Mouse (Mus musculus) layer of hippocampus, postnatal 25 days (tissue): ENCODE data around the gene Spata45. TPM values are rescaled to one million over a fixed set of nuclear protein-coding genes. Genes with fewer than 3 reads are reported as not detected.
"Not testable (repeated sequence)": the region's sequence is repeated elsewhere in the genome, so short reads cannot be mapped to it uniquely, and the experiment has no call there.

Source experiments
- DNase-seq, 2 experiments: peaks; one replicate each; pipeline ENCODE4 v3.0.0; 2022; ENCODE audit warnings: mixed read lengths in 2 of 2, low spot score in 1 of 2; ENCODE audit errors: extremely low spot score in 1 of 2
- total RNA-seq, 2 experiments: library from RNA; stranded (reverse); gene quantifications; 2 replicates each; pipeline ENCODE4 v1.2.3; 2021

Gene Spata45
- not detected for total RNA-seq

DNA sequence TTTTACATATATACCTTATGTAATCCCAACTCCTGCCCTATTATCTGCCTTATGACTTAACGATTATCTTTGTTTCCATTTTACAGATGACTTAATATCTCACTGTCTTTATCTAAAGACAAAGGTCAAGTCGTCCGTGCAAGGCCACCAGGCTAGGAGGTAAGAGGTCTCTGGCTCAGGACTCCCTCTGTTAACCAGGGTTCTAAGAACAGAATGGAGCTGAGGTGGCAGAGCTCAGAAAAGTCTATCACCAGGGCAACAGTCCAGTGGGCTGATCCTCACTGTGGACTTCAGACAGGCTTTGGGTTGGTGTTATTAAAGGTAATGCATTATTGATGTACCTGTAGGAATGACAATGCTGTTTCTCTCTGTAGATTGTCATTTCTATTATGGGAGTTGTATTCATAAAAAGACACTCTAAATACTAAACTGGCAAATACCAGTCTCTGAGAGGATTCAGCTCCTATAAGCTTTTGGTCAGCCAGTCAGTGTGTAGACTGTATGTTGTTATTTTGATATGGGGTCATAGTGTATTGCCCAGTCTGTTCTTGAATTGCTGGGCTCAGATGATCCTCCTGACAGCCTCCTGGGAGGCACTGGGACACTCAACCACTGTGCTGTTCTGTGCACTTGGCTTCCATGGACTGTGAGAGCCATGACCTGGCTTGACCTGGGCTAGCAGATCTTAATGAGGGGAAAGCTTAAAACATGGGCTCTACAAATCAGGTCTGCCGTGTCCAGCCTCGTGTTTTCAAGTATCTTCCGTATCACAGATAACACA, at the start of gene Spata45:
TSS of gene Spata45 (plus strand) at position 86 of the 781 bp plus-strand sequence.
- DNase-seq = no peak

DNA sequence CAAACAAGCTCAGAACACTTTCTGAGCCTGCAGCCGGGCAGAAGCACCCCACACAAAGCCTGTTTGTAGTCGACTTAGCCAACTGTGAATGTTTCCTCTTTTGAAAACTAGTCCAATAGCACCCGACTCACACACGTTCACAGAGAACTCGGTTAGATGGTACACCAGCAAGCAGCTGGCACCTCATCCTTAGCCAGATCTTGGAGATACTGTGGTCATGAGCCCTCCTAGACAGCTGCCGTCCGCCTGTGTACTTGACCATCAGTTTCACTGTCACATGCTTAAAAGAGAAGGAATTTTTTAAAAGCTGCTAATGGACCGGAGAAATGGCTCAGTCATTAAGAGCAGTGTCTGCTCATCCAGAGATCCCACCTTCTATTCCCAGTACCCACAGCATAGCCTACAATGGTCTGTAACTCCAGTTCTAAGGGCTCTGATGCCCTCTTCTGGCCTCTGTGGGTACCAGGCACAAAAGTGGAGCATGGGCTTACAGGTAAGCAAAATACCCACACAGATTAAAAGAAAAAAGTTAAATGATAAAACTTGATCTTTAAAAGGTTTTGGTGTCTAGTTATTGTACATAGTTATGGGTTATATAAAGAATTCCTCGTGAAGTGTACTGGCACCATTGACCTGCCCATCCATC, 46.9 kb upstream of the Spata45 start:
- no peak for DNase-seq

DNA sequence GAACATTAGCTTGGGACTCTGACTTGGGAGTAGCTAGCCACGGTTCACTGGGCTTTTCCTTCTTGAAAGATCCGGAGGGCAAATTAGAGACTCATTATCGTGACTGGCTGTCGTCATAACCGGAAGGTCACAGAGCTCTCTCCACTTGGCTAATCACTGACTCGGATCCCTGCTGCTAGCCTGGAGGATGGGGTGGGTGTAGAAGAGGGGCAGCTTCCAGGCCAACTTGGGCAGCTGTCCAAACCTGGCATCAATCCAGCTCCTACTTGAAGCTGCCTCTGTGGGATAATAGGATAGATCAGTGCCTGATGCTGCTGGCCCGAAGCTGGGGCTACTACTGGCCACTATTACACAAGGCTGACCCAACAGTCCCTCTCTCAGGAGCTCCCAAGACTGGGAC, 40.9 kb upstream of the Spata45 start:
- DNase-seq = peak in 1 of 2 experiments; percentile 55

DNA sequence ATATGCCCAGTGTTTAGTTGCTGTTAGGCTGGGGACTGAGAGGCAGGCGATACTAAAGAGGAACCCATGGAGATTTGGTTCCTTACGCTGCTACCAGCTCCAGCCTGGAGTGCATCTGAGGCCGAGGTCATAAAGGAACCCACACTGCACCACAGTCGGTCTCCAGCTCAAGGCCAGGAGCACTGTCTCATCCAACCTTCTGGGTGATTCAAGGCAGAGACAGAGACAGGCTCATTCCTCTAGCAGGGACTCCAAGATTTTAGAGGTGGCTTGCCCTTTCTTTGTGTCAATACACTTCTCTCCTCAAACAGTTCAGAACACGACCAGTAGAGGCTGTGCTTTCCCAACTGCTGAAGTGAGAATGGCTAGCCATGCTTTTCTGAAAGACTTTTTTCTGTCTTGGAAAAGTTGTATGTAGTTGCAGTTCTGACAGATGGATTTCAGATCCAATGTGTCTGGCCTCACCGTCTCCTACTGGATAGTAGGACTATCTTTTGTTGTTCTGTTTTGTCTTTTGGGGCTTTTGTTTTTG, 40.0 kb upstream of the Spata45 start:
- DNase-seq = no peak

DNA sequence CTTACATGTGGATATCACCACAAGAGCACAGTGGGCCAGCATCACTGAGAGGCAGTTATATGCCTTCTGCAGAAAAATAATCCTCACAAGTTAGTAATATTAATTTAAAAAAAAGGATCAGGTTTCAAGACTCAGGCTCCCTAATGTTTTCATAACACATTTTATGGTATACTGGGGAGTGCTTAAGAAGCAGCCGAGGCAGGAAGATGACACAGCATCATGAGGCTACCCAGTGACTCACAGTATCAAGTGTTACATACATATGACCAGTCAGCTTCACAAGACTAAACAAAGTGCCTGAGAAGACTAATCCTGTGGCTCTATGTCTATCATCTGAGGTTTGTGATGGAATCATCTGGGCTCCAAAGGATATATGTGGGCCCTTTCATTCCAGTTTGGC, 38.4 kb upstream of the Spata45 start:
- DNase-seq = no peak

DNA sequence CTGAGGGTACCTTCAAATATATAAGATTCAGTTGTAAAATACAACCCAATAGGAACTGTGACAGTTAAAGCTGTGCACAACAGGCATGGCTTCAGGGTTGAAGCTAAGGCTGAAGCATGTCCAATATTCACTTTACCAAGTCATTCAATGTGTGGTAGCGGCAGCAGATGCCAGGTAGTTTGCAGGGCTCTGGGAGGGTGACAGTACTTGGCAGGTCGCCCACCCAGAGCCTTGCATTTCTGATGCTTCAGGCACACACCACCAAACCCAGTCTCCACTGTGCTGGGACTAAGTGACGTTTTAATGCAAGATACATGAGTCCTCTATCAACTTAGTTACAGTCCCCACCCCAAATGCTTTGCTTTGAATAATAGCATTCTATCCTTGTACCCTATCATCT, 35.8 kb upstream of the Spata45 start:
- no peak for DNase-seq

DNA sequence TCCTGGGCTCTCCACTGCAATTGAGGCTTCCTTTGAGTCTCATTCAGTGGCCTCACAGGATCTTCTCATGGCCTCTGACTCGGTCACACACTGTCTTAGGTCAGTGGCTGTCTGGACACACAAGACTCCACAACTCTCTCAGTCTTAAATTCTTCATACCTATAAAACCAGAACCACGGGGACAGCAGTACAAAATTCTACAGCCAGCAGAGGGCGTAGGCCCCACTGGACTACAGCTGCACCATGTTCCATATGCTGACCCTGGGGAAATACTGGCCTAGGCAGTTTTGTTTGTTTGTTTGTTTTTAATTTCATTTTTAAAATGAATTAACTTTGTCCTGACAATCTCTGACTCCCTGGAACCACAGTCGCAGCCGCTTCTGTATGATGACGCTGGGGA, 34.2 kb upstream of the Spata45 start:
- no peak for DNase-seq

DNA sequence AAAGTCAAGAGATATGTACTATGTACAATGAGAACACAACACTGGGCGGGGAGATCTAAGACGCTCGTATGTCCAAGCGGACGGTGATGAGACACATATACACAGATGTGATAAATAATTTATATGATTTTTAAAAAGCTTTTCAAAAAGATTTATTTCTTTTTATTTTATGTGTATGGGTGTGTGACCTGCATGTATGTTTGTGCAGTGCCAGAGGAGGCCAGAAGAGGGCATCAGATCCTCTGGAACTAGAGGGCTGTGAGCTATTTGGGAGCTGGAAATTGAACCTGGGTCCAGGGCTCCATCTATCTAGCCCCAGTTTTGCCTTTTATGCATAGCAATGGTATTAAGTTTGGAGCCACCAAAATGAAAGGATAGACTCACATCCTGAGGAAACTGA, 27.7 kb upstream of the Spata45 start:
- DNase-seq = no peak

DNA sequence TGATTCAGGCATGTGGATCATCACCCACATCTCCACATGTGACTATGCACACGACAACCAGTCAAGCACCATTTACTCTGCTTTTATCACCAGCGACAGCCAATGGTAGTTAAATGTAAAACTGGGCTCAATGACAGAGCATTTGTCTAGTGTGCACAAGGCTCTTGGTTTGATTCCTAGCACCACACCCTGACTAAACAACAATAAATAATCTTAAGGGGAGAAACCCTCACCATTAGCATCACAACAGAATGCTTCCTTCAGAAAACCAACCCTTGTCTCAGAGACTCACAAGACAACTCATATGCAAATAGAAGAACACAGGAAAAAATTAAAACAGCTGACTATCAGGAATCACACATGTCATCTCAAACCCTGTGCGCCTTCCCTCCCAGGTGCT, 22.2 kb upstream of the Spata45 start:
- no peak for DNase-seq

DNA sequence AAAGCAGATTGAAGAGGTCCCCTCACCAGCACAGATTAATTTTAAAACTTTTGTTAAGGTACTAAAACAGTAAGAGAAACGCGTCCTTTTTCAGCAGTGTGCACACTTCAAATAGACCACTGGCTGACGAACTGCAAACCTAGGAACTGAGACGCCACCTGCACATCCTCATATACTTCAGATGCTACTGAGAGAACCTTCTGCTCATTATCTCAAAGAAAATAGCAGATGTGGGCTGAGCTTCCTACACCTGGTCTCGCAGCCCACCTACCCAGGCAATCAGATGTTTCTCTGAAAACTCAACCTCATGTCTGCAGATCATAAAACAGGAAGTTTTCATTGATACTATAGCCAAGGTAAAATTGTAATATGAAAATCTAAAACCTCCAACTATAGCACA, 16.6 kb upstream of the Spata45 start:
- DNase-seq = no peak

DNA sequence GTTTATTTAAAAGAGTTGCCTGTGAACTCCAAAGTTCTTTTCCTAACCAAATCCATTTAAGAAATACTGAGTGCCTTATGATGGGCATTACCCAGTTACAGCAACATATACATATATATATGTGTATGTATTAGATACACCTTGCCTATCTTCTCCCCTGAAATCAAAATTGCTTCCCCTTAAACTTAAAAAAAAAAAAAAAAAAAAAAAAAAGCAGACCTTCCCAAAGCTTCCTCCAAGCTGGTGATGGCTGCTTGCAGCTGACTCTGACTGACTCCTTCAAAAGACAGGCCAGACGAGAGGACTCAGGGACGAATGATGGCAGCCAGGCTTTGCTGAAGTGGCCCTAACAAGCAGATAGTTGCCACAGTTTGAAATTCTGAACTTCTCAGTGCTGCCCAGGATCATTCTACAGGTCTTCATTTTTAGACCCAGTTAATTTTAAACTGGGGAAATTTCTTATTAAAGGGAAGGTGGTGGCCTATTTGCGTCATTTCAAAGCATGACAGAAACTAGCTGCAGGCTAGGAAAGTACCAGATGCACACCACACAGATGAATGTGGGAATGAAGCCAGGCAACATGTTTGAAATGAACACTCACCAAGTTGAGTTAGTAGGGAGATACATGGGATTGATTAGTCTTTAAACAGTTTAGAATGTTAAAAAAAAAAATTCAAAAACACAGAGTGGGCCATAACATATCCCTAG, 16.1 kb upstream of the Spata45 start:
- no peak for DNase-seq

DNA sequence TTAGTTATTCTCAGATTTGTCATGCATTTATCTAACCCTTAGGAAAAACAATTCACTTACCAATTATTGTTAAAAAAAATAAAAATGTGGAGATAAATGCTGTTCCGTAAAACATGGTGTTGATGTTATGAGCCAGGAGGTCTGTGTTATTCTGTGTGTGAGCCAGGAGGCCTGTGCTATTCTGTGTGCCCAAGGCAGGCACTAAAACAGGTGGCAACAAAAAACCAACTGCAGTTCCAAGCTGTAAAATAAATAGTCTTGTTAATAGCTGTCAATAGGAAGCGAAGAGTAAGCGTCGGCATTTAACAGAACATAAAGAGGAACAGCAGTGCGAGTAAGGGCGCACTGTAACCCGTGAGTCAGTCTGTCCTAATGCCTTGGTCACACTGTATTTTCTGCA, 15.4 kb upstream of the Spata45 start:
- no peak for DNase-seq

DNA sequence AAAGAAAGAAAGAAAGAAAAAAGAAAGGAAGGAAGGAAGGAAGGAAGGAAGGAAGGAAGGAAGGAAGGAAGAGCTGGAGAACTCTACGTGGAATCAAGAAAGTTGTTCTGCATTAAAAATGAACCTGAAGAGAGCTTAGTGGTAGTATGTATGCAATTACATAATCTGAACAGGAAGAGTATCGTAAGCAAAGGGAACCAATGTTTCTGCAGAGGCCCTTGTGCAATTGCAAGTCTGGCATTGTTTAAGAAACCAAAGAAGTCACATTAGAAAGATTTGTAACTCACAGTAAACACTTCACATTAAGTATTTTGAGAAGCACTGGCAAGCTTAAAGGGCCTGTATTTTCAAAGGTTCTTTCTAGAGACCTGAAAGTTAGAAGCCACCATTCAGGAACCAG, 13.3 kb upstream of the Spata45 start:
- no peak for DNase-seq

DNA sequence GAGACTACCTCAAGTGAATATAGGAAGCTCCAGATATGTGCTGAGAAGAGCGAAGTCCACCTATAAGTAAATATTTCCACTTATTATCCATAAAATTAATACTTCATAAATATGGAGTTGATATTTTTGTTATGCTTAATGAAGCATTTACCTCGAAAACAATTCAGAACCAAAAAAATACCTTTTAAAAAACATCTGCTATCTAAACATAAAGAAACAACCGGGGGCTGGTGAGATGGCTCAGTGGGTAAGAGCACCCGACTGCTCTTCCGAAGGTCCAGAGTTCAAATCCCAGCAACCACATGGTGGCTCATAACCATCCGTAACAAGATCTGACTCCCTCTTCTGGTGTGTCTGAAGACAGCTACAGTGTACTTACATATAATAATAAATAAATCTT, 12.6 kb upstream of the Spata45 start:
- DNase-seq = not testable (repeated sequence)

DNA sequence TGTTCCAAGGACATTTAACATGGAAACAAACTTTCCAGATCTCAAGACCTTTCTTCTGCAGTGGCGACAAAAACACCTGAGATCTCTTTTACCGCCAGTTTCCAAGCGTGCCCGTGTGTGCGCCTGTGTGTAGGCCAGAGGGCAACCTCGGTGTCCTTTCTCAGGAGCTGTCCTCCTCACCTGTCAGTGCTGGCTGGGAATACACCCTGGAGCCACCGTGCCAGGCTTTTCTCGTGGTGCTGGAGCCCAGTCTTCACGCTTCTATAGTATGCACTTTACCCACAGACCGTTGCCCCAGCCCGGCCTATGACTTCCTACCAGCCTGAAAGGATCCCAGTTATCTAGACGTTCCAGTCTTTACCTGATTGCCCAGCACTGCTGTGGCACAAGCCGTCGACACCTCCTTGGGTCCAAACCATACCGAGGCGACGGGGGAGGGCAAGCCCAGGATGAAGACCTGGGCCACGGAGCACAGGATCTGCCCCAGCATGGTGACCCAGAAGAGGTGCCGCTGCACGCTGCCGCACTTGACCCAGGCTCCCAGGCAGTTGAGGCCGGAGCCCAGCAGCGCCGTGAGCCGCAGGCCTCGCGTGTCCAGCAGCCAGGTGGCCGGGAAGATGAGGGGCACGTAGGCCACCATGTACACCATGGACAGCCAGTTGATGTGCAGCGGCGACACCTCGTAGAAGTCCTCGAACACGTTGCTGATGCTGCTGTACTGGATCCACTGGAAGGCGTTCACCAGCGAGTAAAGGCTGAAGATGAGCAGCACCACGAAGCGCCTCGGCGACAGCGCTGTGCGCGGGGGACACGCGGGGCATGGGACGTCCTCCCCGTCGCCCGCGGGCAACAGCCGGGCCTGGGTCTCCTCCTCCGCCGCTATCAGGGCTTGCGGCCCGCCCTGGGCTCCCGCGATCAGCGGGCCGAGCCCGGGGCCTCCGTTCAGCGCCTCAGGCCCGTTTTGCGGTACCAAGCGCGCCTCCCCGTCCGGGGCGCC, 11.1 kb upstream of the Spata45 start:
- peak in 1 of 2 experiments; percentile 33 for DNase-seq

DNA sequence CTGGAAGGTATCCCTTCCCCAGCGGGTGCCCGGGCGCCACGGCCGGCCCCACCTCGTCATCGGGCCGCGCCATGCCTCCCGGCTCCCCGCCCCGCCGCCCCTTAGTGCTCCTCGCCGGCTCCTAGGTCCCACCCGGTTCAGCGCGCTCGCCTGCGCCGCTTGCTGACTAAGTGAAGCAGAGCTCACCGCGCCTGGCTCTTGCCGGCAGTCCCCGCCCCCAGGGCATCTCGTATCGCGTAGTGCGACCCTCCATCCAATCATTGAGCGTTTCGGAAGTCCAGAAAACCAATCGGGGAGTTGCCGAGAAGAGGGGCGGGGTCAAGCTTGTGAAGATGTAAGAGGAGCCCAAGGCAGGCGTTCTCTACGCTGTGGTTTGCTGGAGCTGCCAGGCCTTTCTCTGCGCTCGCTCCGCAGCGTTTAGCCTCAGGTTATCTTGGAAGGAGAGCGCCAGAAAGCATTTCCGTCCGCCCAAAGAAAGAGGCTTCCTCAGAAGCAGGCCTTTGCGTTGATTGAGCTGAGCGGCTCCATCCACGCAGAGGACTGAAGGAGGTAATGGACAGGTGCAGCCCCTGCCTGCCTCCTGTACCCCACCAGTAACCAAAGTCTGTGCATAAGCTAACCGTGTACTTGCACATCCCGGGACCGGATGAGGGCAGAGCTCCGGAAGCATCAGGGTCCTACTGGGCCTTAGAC, 10.3 kb upstream of the Spata45 start, which contains the start of gene Flvcr1:
TSS of gene Flvcr1 (minus strand) at position 138 of the 693 bp plus-strand sequence.
- DNase-seq = peak; percentile 94 to 97

DNA sequence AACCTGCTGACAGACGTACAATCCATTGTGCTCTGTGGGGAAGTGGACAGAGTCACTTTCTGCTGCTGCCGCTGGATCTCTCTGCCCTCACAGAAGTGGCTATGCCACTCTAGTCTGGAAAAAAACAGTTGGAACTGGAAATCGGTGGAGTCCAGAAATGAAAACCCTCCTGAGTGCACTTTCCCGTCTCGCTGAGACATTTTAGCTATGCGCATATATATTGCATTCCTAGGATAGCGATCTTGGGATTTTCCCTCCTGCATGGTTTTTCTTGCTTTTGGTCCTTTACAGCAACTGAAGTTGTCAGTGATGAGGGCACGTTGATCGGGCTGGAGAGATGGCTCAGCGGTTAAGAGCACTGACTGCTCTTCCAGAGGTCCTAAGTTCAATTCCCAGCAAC, 6.3 kb upstream of the Spata45 start:
- no peak for DNase-seq

DNA sequence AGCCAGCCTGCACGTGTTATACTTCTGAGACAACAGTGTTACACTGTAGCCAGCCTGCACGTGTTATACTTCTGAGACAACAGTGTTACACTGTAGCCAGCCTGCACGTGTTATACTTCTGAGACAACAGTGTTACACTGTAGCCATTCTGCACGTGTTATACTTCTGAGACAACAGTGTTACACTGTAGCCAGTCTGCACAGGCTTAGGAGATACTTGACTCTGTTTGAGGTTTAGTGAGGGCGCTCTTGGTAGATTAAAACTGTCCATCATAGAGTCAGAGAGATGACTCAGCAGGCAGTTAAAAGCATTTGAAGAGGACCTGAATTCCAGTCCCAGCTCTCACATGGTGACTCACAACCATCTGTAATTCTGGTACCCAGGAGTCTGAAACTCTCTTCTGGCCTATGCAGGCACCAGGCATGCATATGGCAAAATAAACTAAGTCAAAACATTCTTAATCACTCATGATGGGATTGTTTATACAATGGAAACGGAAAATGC, 5.5 kb upstream of the Spata45 start:
- DNase-seq = not testable (repeated sequence)

DNA sequence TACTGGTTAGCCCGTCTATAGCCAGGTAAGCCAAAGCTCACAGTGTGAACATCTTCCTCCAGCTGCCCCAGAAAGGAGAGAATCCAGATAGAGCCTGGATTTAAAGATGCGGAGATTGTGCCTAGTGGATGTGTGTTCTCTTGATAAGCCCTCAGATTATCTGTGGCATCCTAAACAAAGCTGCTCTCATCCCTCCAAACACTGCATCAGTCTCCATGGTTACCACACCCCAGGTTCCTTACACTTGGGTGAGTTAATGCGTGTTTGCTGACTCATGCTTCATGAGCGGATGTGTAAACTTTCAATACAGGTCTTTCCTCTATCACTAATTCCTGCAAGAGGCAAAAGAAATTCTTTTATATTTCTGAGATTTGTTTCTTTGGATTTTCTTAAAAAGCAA, 790 bp upstream of the Spata45 start:
- DNase-seq = no peak
